ENCODE assay signal across 25 mouse cellular contexts in the genomic region with DNA sequence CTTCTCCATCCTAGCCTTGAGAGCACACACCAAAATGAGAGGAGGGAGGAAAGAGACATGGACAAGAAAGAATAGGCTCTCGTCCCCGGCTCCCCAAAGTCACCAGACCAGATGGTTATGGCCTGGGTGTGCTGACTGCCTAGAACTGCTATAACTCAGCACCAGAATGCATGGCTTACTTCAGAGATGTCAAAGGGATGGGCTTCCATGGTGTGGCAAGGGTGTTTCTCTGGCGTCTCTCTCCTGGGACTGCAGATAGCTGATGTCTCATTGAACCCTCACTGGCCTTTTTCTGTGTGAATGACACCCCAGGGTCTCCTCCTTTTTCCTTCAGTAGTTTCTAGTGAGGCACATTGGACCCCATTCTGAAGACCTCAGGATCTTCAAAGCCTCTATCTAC. TPM values are rescaled to one million over a fixed set of nuclear protein-coding genes. Genes with fewer than 3 reads are reported as not detected.
"Had no signal": no experiment of that assay in that cellular context is flagged by ENCODE, and none has a peak within 500 bp of the region (broad histone marks: within the 10 kb centered on the region; RNA-seq: fewer than 3 reads in every experiment).

No protein-coding gene starts in this region.

- H3K4me3 ChIP-seq: kidney, embryonic 15.5 days; left cerebral cortex, adult 2 months; liver, embryonic 13.5 days; midbrain, embryonic 12.5 days; midbrain, embryonic 15.5 days; neural tube, embryonic 12.5 days; neural tube, embryonic 15.5 days; stomach, embryonic 15.5 days had no signal

- ATAC-seq: midbrain, embryonic 15.5 days had no signal

- H3K36me3 ChIP-seq: kidney, embryonic 15.5 days; liver, embryonic 13.5 days; midbrain, embryonic 12.5 days; midbrain, embryonic 15.5 days; neural tube, embryonic 12.5 days; neural tube, embryonic 15.5 days; stomach, embryonic 15.5 days had no signal

- H3K27ac ChIP-seq: kidney, embryonic 15.5 days; left cerebral cortex, adult 2 months; liver, embryonic 13.5 days; macrophage; midbrain, embryonic 12.5 days; midbrain, embryonic 15.5 days; neural tube, embryonic 12.5 days; neural tube, embryonic 15.5 days; stomach, embryonic 15.5 days had no signal

- H3K27me3 ChIP-seq: kidney, embryonic 15.5 days; liver, embryonic 13.5 days; midbrain, embryonic 15.5 days; neural tube, embryonic 12.5 days; stomach, embryonic 15.5 days had no signal

- H3K4me2 ChIP-seq: kidney, embryonic 15.5 days; liver, embryonic 13.5 days; midbrain, embryonic 12.5 days; midbrain, embryonic 15.5 days; neural tube, embryonic 12.5 days; neural tube, embryonic 15.5 days; stomach, embryonic 15.5 days had no signal

- H3K9ac ChIP-seq: kidney, embryonic 15.5 days; liver, embryonic 13.5 days; midbrain, embryonic 12.5 days; midbrain, embryonic 15.5 days; neural tube, embryonic 12.5 days; neural tube, embryonic 15.5 days; stomach, embryonic 15.5 days had no signal

- H3K4me1 ChIP-seq: kidney, embryonic 15.5 days; midbrain, embryonic 12.5 days; midbrain, embryonic 15.5 days; neural tube, embryonic 15.5 days; stomach, embryonic 15.5 days had no signal

- H3K9me3 ChIP-seq: stomach, embryonic 15.5 days had no signal

- DNase-seq: kidney, adult 11 months; kidney, adult 8-10 months; kidney, postnatal 10 days; kidney, postnatal 36 days; layer of hippocampus, postnatal 36 days; left cerebral cortex, postnatal 4 days; liver, embryonic 13.5 days; lung, adult 2 months; lung, postnatal 10 days; right cerebral cortex, adult 18-20 months; right cerebral cortex, postnatal 14 days; spleen, adult 18-20 months; thymus, postnatal 25 days had no signal

RNA-seq across cellular contexts. Expression of a gene that starts 41.3 kb away (rescaled TPM):
- polyA plus RNA-seq: kidney, embryonic 15.5 days; limb, embryonic 14.5 days; liver, adult 2 months; liver, embryonic 13.5 days; liver, embryonic 16.5 days; lung, adult 2 months; macrophage; midbrain, embryonic 12.5 days; midbrain, embryonic 15.5 days; neural tube, embryonic 12.5 days; neural tube, embryonic 15.5 days; stomach, embryonic 15.5 days; thymus, postnatal 0 days had no signal

RNA-seq across cellular contexts. Expression of a gene that starts 59.4 kb away (rescaled TPM):
- polyA plus RNA-seq: kidney, embryonic 15.5 days; limb, embryonic 14.5 days; liver, adult 2 months; liver, embryonic 13.5 days; liver, embryonic 16.5 days; lung, adult 2 months; macrophage; midbrain, embryonic 12.5 days; midbrain, embryonic 15.5 days; neural tube, embryonic 12.5 days; neural tube, embryonic 15.5 days; stomach, embryonic 15.5 days; thymus, postnatal 0 days had no signal
